Mouse (Mus musculus) liver, embryonic 11.5 days (tissue): ENCODE data around the gene Il6ra. TPM values are rescaled to one million over a fixed set of nuclear protein-coding genes. Genes with fewer than 3 reads are reported as not detected.
A peak's percentile ranks its signal among the peaks of the same experiment; 100 is the strongest.

Experiments used
- ATAC-seq: fragments of 200-750 bp; cut with Nextera tagmentation; replicated peaks from 2 replicates; pipeline ENCODE4 v1.8.0; 2017; ENCODE audit warnings: moderate number of reproducible peaks, mild to moderate bottlenecking, moderate TSS enrichment, moderate library complexity; ENCODE audit not compliant: low FRiP score
- DNase-seq: peaks from one replicate; pipeline ENCODE4 v3.0.0-alpha.2; 2017; ENCODE audit warnings: low spot score
- H3K27ac ChIP-seq: fragments of 300-500 bp; sonication (generic); 2 replicates; pipeline ENCODE4 v1.5.1; 2014; ENCODE audit warnings: mild to moderate bottlenecking, low read depth, low read length, control low read depth
- H3K27me3 ChIP-seq: fragments of 300-500 bp; sonication (generic); replicated peaks from 2 replicates; pipeline ENCODE4 v1.6.1; 2014; ENCODE audit warnings: low read length, mixed read lengths; ENCODE audit not compliant: control insufficient read depth, insufficient read depth
- H3K36me3 ChIP-seq: fragments of 300-500 bp; sonication (generic); 2 replicates; pipeline ENCODE4 v1.6.1; 2014; ENCODE audit warnings: mild to moderate bottlenecking, low read length, moderate library complexity, mixed read lengths; ENCODE audit not compliant: control insufficient read depth, insufficient read depth
- H3K4me1 ChIP-seq: fragments of 300-500 bp; sonication (generic); replicated peaks from 2 replicates; pipeline ENCODE4 v1.6.1; 2014; ENCODE audit warnings: low read length, mixed read lengths; ENCODE audit not compliant: control insufficient read depth, insufficient read depth
- H3K4me2 ChIP-seq: fragments of 300-500 bp; sonication (generic); 2 replicates; pipeline ENCODE4 v1.6.1; 2014; ENCODE audit warnings: mild to moderate bottlenecking, control low read depth, moderate library complexity
- H3K4me3 ChIP-seq: fragments of 300-500 bp; sonication (generic); 2 replicates; pipeline ENCODE4 v1.5.1; 2014; ENCODE audit warnings: low read depth, low read length, control low read depth
- H3K9ac ChIP-seq: fragments of 300-500 bp; sonication (generic); 2 replicates; pipeline ENCODE4 v1.6.1; 2014; ENCODE audit warnings: low read depth, low read length, control low read depth
- H3K9me3 ChIP-seq: fragments of 300-500 bp; sonication (generic); 2 replicates; pipeline ENCODE4 v1.6.1; 2016; ENCODE audit warnings: low read length, inconsistent platforms, mixed read lengths; ENCODE audit not compliant: control insufficient read depth
- WGBS: fragments of 180-500 bp; shearing (Covaris S2); extraction: QIAGEN DNeasy Blood & Tissue Kit; methylation state at CpG from one replicate; pipeline ENCODE4 v1.1.7; 2014; 5-methylcytosine and 5-hydroxymethylcytosine counted together
- polyA plus RNA-seq: library from polyadenylated mRNA; unstranded; fragments of >200 nt; fragmentation: Nextera tagmentation; extraction: Ambion mirVana; gene quantifications from 2 replicates; pipeline ENCODE4 v1.2.1, GENCODE M21; 2014

Gene Il6ra
- polyA plus RNA-seq: 0.71 and 1.0 TPM in 2 replicates

DNA sequence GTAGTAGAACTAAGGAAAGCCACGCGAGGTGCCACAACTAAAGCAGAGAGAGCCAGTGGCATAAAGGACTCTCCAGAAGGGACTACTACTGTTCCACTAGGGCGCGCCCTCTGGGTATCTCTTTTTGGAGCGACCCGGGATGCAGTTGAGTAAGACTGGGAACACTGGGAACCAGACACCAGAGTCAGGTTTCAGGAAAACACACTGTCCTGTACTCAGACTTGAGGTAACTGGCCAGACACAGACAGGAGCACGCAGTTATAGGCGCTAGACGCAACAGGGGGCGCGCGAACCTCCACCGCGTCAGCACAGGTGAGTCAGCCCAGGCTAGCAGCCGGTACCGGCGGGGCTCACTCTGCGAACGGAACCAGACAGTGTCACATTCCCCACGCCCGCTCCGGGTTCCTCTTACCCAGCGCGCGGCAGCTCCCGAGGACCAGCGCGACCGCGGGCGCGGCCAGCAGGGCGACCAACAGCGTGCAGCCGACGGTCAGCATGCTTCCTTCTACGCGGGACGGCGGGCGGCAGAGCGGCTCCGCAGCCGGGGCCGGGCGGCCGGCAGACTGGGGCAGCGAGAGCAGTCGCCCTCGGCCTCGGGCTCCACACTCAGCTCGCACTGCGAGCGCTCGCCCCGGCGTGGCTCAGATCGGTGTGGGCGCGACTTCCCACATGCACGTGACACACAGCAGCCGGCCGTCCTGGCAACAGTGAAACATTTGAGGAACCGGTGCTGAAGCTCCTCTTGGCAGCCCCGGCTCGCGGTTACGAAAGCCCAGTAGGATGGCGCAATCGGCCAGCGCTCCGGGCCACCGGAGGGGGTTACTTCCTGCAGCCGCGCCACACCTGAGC lies at the start of gene Il6ra:
Gene Il6ra, minus strand, starts transcription at position 654 of the 849 bp plus-strand sequence.
- DNase-seq (peak; percentile 75), ATAC-seq (peak; percentile 76)
- H3K4me2 ChIP-seq: peak within 1 kb of the TSS; percentile 98
- WGBS: 1% methylated on average over 75 of the region's 75 CpGs
- peaks cover 28% of the 10 kb centered on the region for H3K27me3 ChIP-seq
- H3K4me1 ChIP-seq: peaks cover 3% of the 10 kb centered on the region; the same call in 1 of the 2 replicates
- peak within 1 kb of the TSS; percentile 44 for H3K9ac ChIP-seq
- no peaks in the 10 kb centered on the region for H3K36me3 ChIP-seq
- H3K9me3 ChIP-seq: no peaks in the 10 kb centered on the region
- peak within 1 kb of the TSS; percentile 57 for H3K4me3 ChIP-seq
- H3K27ac ChIP-seq: no peak within 1 kb of the TSS

DNA sequence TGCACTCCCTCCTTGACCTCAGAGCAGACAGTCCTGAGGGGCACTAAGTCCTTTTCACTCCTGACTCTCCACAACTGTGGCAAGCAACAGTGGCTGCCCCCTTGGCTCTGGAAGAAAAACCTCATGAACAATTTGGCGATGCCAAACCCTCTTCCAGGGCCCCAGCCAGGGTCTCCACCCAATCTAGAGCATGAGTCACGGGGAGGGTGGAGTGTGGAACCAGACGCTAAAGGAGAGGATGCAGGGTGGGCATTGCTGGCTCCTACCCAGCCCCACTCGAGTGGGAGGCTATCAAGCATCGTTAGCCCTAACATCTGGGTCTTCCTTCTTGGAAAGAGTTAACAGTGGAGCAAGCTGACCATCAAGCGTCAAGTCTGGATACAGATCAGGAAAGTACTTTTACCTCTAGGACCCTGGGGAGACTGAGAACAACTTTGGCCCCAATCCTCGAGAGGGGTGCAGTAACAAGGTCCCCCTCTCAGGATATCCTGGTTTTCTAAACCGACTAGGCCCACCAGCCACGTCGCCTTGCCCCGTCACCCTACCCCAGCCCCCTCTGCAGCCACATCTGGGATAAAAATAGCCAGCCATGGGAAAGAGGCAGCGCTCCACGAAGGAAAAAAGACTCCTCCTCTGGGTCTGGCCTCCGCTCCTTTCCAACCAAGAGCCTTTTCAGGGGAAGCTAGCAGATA lies 49.2 kb upstream of the Il6ra start:
- DNase-seq: no peak
- H3K9ac ChIP-seq: peak overlapping the region; percentile 70

DNA sequence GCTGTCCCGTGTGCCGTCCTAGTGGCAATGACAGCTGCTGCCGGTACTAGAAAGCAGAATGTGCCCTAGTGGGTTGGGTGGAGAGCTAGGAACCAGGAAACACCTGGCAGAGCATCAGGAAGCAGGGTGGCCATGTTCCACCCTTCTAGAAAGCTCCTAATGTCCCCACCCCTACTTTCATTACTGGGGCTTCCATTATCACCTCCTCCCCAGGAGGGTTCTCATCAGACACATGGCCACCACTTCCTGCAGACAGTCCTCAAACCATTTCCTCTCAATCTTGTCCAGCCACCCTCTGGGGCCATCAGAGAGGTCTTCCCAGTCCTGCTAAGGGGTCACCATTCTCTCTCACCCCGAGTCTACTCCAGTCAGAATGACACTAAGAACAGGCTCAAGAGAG lies 48.4 kb upstream of the Il6ra start:
- H3K9me3 ChIP-seq: no peaks in the 10 kb centered on the region
- peak overlapping the region; percentile 83 for H3K4me3 ChIP-seq
- H3K27ac ChIP-seq: no peak overlapping the region
- peaks cover 29% of the 10 kb centered on the region for H3K4me1 ChIP-seq
- peak overlapping the region; percentile 88 for H3K4me2 ChIP-seq
- H3K27me3 ChIP-seq: no peaks in the 10 kb centered on the region; the same call in 1 of the 2 replicates
- H3K9ac ChIP-seq: no peak overlapping the region
- DNase-seq: no peak
- WGBS: 28% methylated on average over 4 of the region's 4 CpGs
- no peak for ATAC-seq
- peaks cover 5% of the 10 kb centered on the region; the same call in 1 of the 2 replicates for H3K36me3 ChIP-seq

More for the DNA sequence above, 49.2 kb upstream of the Il6ra start:
- WGBS: 6% methylated on average over 14 of the region's 14 CpGs
- no peaks in the 10 kb centered on the region for H3K9me3 ChIP-seq
- H3K4me1 ChIP-seq: peaks cover 29% of the 10 kb centered on the region
- H3K36me3 ChIP-seq: no peaks in the 10 kb centered on the region
- peak overlapping the region; percentile 83 for H3K4me3 ChIP-seq
- peak overlapping the region; percentile 79 for H3K27ac ChIP-seq
- ATAC-seq: no peak
- no peaks in the 10 kb centered on the region; the same call in 1 of the 2 replicates for H3K27me3 ChIP-seq
- peak overlapping the region; percentile 88 for H3K4me2 ChIP-seq

DNA sequence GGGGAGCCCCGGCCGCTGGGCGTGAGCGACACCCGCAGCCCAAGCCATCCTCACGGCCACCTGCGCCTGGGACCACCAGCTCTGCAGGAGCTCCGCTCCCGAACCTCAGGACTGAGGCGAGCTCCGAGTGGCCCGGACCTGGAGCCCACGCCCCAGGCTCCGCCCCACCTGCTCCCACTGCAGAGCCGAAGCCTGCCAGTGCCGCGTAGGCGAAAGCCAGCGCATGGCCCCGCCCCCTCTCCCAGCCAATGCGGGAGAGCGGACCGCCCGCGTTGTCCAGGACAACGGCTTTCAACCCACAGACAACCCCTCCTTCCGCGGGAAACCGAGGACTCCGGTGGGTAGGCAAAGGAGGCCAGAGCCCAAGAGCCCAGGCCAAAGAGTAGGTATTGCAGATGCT lies 47.5 kb upstream of the Il6ra start:
- H3K4me2 ChIP-seq: peak overlapping the region; percentile 88
- H3K9me3 ChIP-seq: no peaks in the 10 kb centered on the region
- peaks cover 12% of the 10 kb centered on the region for H3K36me3 ChIP-seq
- peak; percentile 79 for DNase-seq
- under 1% methylated on average over 30 of the region's 30 CpGs for whole genome bisulfite sequencing
- H3K4me3 ChIP-seq: peak overlapping the region; percentile 83
- no peak overlapping the region for H3K27ac ChIP-seq
- H3K4me1 ChIP-seq: peaks cover 29% of the 10 kb centered on the region
- H3K27me3 ChIP-seq: no peaks in the 10 kb centered on the region; the same call in 1 of the 2 replicates
- peak overlapping the region; percentile 34 for H3K9ac ChIP-seq
- ATAC-seq: peak; percentile 81

DNA sequence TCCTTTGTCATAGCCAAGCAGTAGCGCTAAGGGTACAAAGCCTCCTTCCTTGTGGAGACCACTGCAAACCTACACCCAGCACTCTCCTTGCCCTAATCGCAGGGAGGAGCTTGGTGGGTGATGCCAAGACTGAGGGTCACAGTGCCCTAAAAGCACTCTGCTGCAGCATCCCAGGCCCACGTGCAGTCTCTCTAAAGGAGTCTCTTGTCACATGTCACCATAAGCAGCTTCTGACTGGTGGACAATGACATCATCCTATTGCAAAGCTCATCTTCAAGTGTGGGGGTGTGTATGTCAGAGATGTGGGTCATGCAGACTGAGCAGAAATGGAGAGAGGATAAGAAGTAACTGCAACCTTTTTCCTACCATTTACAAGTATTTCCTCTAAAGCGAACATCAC lies 46.4 kb upstream of the Il6ra start:
- H3K27me3 ChIP-seq: no peaks in the 10 kb centered on the region; the same call in 1 of the 2 replicates
- 79% methylated on average over 4 of the region's 4 CpGs for WGBS
- H3K9ac ChIP-seq: no peak overlapping the region
- H3K27ac ChIP-seq: no peak overlapping the region
- no peak overlapping the region for H3K4me3 ChIP-seq
- H3K9me3 ChIP-seq: no peaks in the 10 kb centered on the region
- H3K36me3 ChIP-seq: peaks cover 12% of the 10 kb centered on the region
- peaks cover 25% of the 10 kb centered on the region for H3K4me1 ChIP-seq
- ATAC-seq (no peak), DNase-seq (no peak)
- no peak overlapping the region for H3K4me2 ChIP-seq

DNA sequence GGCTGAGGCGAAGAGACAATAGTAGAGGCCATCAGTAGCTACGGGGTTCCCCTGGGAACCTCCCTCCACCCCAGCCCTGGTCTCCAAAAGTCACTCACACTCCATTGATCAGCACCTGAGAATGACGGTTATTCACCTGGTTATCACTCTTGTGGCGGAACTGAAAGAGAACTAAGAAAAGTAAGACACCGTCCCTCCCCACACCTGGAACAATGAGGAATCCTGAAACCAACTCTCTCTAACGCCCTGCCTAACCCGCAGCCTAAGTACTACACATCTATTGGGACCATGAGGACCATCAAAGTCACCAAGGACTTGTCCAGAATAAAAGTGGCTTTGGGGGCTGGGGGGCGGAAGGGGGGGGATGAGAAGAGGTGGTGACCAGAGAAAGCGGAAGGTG lies 44.9 kb upstream of the Il6ra start:
- Histone ChIP-seq H3K27ac (no peak overlapping the region), H3K27me3 (no peaks in the 10 kb centered on the region; the same call in 1 of the 2 replicates), H3K9me3 (no peaks in the 10 kb centered on the region), H3K36me3 (peaks cover 12% of the 10 kb centered on the region), H3K4me3 (no peak overlapping the region), H3K9ac (no peak overlapping the region), H3K4me2 (no peak overlapping the region), H3K4me1 (peaks cover 25% of the 10 kb centered on the region)
- ATAC-seq (no peak), DNase-seq (no peak)
- 91% methylated on average over 9 of the region's 9 CpGs for WGBS

DNA sequence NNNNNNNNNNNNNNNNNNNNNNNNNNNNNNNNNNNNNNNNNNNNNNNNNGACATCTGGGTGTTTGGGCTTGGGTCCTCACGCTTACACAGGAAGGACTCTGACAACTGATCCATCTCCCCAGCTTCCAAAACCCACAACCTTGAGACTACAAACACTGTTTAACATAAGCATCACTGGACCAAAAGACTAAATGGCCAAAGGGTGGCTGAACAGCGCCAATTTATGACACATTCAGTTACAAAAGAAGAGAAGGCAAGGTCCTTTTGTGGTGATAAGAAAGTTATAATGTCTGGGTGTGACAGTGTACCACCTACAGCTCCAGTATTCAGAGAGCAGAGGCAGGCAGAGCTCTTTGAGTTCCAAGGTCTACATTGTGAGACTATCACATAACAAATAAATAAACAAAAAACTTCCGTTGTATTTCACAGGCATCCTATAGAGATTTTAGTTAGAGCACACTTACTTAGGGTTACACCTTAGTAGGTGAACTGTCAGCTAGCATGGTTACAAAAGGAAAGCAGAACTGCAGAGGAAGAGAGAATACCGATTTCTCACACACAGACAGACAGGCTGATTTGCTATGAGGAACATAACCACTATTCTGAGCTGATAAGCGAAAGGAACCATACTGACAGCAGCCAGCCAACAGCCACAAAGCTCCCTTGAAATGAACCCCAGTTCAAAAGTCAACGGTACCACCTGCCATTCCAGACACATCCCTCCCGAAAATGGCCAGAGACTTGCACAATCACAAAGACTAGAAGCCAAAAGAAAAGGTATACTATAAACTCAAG lies 43.4 kb upstream of the Il6ra start:
- WGBS: 86% methylated on average over 7 of the region's 7 CpGs
- DNase-seq: no peak

DNA sequence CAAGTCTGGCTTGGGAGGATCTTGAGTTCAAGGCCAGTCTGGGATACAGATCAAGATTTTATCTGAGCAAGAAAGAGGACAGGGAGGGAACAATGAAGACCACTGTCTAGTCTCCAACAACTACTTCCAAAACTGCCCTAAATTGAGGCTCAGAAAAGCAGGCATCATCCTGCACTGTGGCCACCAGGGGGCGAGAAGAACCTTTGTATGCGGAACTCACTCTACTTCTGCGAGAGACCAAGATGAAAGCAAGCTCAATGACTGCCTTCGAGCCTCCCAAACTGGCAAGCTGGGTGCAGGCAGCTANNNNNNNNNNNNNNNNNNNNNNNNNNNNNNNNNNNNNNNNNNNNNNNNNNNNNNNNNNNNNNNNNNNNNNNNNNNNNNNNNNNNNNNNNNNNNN lies 40.4 kb upstream of the Il6ra start:
- H3K4me1 ChIP-seq: no peaks in the 10 kb centered on the region
- 6% methylated on average over 4 of the region's 4 CpGs for WGBS
- no peaks in the 10 kb centered on the region for H3K9me3 ChIP-seq
- ATAC-seq (no peak), DNase-seq (peak; percentile 71)
- peaks cover 18% of the 10 kb centered on the region for H3K36me3 ChIP-seq
- no peak overlapping the region for H3K27ac ChIP-seq
- H3K9ac ChIP-seq: no peak overlapping the region
- no peaks in the 10 kb centered on the region for H3K27me3 ChIP-seq
- no peak overlapping the region for H3K4me3 ChIP-seq
- H3K4me2 ChIP-seq: no peak overlapping the region

More for the DNA sequence above, 43.4 kb upstream of the Il6ra start:
- Histone ChIP-seq H3K36me3 (peaks cover 12% of the 10 kb centered on the region), H3K27me3 (no peaks in the 10 kb centered on the region), H3K4me2 (no peak overlapping the region), H3K9me3 (no peaks in the 10 kb centered on the region), H3K9ac (no peak overlapping the region), H3K27ac (no peak overlapping the region), H3K4me3 (no peak overlapping the region), H3K4me1 (peaks cover 14% of the 10 kb centered on the region)
- ATAC-seq: no peak
